Mouse (Mus musculus) adrenal gland (tissue): ENCODE measurements around the gene Creb3l2.

Source experiments
- intact Hi-C: fragments of 180-260 bp; cut with DNase I; formaldehyde crosslinking; loops from one replicate; pipeline ENCODE4 v1.15.1; 2025
- long read RNA-seq, 2 experiments: library from polyadenylated mRNA; unstranded; transcript quantifications; one replicate each; pipeline ENCODE4 v2.0.0; 2020; ENCODE audit warnings: borderline replicate concordance in 1 of 2; ENCODE audit not compliant: insufficient replicate concordance in 1 of 2

The Creb3l2 gene
- long read RNA-seq, experiment 1, full-length matches to known transcripts: 4 of 20 reads
- long read RNA-seq, experiment 1, partial matches to known transcripts: 2 of 20 reads
- long read RNA-seq, experiment 1, other reads (novel, unspliced or antisense): 14 of 20 reads
- long read RNA-seq, experiment 2, full-length matches to known transcripts: 4 of 30 reads
- long read RNA-seq, experiment 2, partial matches to known transcripts: 6 of 30 reads
- long read RNA-seq, experiment 2, other reads (novel, unspliced or antisense): 20 of 30 reads

- intact Hi-C loops: loop anchor here (10.0 kb wide), 1 partner anchor 167 kb away; no protein-coding TSS in a partner anchor
Observed at GRCm38 (mm10) chr6:37442041-37442667, at the start of gene Creb3l2. TSS of gene Creb3l2 (minus strand) at chr6:37442146.

- intact Hi-C loops: no loop called here
Observed at GRCm38 (mm10) chr6:37486502-37486901, 44.6 kb upstream of the Creb3l2 start.

- intact Hi-C loops: no loop called here
Observed at GRCm38 (mm10) chr6:37484588-37485070, 42.7 kb upstream of the Creb3l2 start.

- intact Hi-C loops: no loop called here
Observed at GRCm38 (mm10) chr6:37483262-37483661, 41.3 kb upstream of the Creb3l2 start.

- intact Hi-C loops: no loop called here
Observed at GRCm38 (mm10) chr6:37481147-37481546, 39.2 kb upstream of the Creb3l2 start.

- intact Hi-C loops: no loop called here
Observed at GRCm38 (mm10) chr6:37480008-37480407, 38.1 kb upstream of the Creb3l2 start.

GRCm38 (mm10) chr6:37478481-37478880 is 36.5 kb upstream of the Creb3l2 start:
- intact Hi-C loops: no loop called here

- intact Hi-C loops: no loop called here
Observed at GRCm38 (mm10) chr6:37473674-37474342, 31.9 kb upstream of the Creb3l2 start.

- intact Hi-C loops: no loop called here
Observed at GRCm38 (mm10) chr6:37470216-37470615, 28.3 kb upstream of the Creb3l2 start.

GRCm38 (mm10) chr6:37465847-37466246 is 23.9 kb upstream of the Creb3l2 start:
- intact Hi-C loops: no loop called here

GRCm38 (mm10) chr6:37465356-37465755 is 23.4 kb upstream of the Creb3l2 start:
- intact Hi-C loops: no loop called here

- intact Hi-C loops: loop anchor here (5.0 kb wide), 2 partner anchors 88 to 603 kb away; no protein-coding TSS in a partner anchor
Observed at GRCm38 (mm10) chr6:37464585-37464984, 22.6 kb upstream of the Creb3l2 start.

GRCm38 (mm10) chr6:37463517-37464482 is 21.9 kb upstream of the Creb3l2 start:
- intact Hi-C loops: loop anchor here (5.0 kb wide), 2 partner anchors 89 to 604 kb away; no protein-coding TSS in a partner anchor

GRCm38 (mm10) chr6:37460681-37461080 is 18.7 kb upstream of the Creb3l2 start:
- intact Hi-C loops: loop anchor here (5.0 kb wide), 2 partner anchors 92 to 607 kb away; no protein-coding TSS in a partner anchor

GRCm38 (mm10) chr6:37459656-37460055 is 17.7 kb upstream of the Creb3l2 start:
- intact Hi-C loops: loop anchor here (5.0 kb wide), 2 partner anchors 93 to 608 kb away; no protein-coding TSS in a partner anchor

- intact Hi-C loops: no loop called here
Observed at GRCm38 (mm10) chr6:37457990-37458655, 16.2 kb upstream of the Creb3l2 start.

GRCm38 (mm10) chr6:37455540-37455939 is 13.6 kb upstream of the Creb3l2 start:
- intact Hi-C loops: no loop called here

- intact Hi-C loops: no loop called here
Observed at GRCm38 (mm10) chr6:37453047-37453446, 11.1 kb upstream of the Creb3l2 start.

- intact Hi-C loops: no loop called here
Observed at GRCm38 (mm10) chr6:37451664-37452063, 9.7 kb upstream of the Creb3l2 start.
